Mouse (Mus musculus) hindbrain, embryonic 14.5 days (tissue): ENCODE results near the gene Enox1. TPM values are rescaled to one million over a fixed set of nuclear protein-coding genes. Genes with fewer than 3 reads are reported as not detected.
A peak's percentile ranks its signal among the peaks of the same experiment; 100 is the strongest.

Source experiments
- ATAC-seq: fragments of 200-750 bp; cut with Nextera tagmentation; 2 replicates; pipeline ENCODE4 v1.8.0; 2017; ENCODE audit warnings: moderate number of reproducible peaks, mild to moderate bottlenecking, moderate TSS enrichment, moderate library complexity; ENCODE audit not compliant: low FRiP score
- DNase-seq: peaks from one replicate; pipeline ENCODE4 v3.0.0-alpha.2; 2015; ENCODE audit warnings: low spot score
- H3K27ac ChIP-seq: fragments of 300-500 bp; sonication (generic); 2 replicates; pipeline ENCODE4 v1.5.1; 2014; ENCODE audit warnings: mild to moderate bottlenecking, moderate library complexity
- H3K27me3 ChIP-seq: fragments of 300-500 bp; sonication (generic); 2 replicates; pipeline ENCODE4 v1.6.1; 2014; ENCODE audit warnings: mild to moderate bottlenecking, low read length, mixed read lengths; ENCODE audit not compliant: control insufficient read depth, insufficient read depth
- H3K36me3 ChIP-seq: fragments of 300-500 bp; sonication (generic); replicated peaks from 2 replicates; pipeline ENCODE4 v1.6.1; 2014; ENCODE audit not compliant: control insufficient read depth, insufficient read depth
- H3K4me1 ChIP-seq: fragments of 300-500 bp; sonication (generic); replicated peaks from 2 replicates; pipeline ENCODE4 v1.6.1; 2014; ENCODE audit warnings: antibody characterized with exemption, low read length, mixed read lengths; ENCODE audit not compliant: control insufficient read depth, insufficient read depth
- H3K4me2 ChIP-seq: fragments of 300-500 bp; sonication (generic); replicated peaks from 2 replicates; pipeline ENCODE4 v1.6.1; 2014; ENCODE audit warnings: mild to moderate bottlenecking, moderate library complexity
- H3K4me3 ChIP-seq: fragments of 300-500 bp; sonication (generic); replicated peaks from 2 replicates; pipeline ENCODE4 v1.5.1; 2014; ENCODE audit warnings: mild to moderate bottlenecking, low read length
- H3K9ac ChIP-seq: fragments of 300-500 bp; sonication (generic); 2 replicates; pipeline ENCODE4 v1.6.1; 2014
- H3K9me3 ChIP-seq: fragments of 300-500 bp; sonication (generic); 2 replicates; pipeline ENCODE4 v1.6.1; 2016; ENCODE audit warnings: low read length; ENCODE audit not compliant: control insufficient read depth
- WGBS: fragments of 180-500 bp; shearing (Covaris S2); extraction: QIAGEN DNeasy Blood & Tissue Kit; methylation state at CpG from one replicate; pipeline ENCODE4 v1.1.7; 2014; 5-methylcytosine and 5-hydroxymethylcytosine counted together
- polyA plus RNA-seq: library from polyadenylated mRNA; unstranded; fragments of >200 nt; fragmentation: Nextera tagmentation; extraction: Ambion mirVana; gene quantifications from 2 replicates; pipeline ENCODE4 v1.2.1, GENCODE M21; 2014

The Enox1 gene
- polyA plus RNA-seq, 1 experiment from 2014 or later: 30.2 TPM

DNA sequence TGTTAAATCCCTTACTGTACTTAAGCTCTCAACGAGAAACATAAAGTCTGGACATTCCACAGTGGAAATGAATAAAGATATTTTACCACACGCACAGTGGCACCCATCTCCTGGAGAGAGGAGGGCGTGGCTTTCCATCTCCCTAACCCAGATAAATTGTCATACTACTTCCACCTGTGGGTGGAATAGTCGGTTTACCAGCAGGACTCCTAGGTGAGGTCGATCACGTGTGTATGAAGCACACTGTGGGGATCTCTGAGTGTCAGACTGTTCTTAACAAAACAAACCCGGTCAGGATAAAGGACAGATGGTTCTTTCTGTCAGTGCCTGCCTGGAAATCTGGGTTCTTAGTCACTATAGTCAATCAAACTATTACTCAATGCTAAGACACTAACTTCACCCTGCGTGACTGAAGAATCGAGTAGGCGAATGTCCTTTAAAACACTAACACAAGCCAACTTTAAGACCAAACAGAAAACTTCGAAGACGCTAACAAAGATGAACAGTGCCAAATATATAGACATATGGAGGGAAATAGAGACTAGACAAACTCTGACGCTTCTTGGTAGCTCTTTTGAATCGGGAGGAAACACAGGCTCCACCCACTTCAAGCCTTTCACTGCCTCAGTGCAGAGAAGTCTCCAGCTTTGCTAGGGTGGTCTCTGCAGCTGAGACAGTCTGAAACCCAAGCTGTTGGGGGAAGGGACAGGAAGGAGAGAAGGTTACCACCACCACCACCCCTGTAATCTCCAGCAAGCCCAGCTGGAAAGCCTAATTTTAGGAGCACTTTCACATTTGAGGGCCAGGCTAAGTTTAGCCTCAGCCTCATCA lies 423.8 kb downstream of the Enox1 start:
- WGBS: 70% methylated on average over 14 of the region's 14 CpGs
- no peaks in the 10 kb centered on the region for H3K9me3 ChIP-seq

GRCm38 (mm10) chr14:77580937-77581270 lies 424.3 kb downstream of the Enox1 start:
- H3K27me3 ChIP-seq: no peaks in the 10 kb centered on the region
- no peak overlapping the region for H3K9ac ChIP-seq
- no peak overlapping the region for H3K4me3 ChIP-seq
- 66% methylated on average over 5 of the region's 5 CpGs for WGBS
- no peak overlapping the region for H3K27ac ChIP-seq
- H3K36me3 ChIP-seq: no peaks in the 10 kb centered on the region
- H3K9me3 ChIP-seq: no peaks in the 10 kb centered on the region
- H3K4me1 ChIP-seq: peaks cover 15% of the 10 kb centered on the region; the same call in 1 of the 2 replicates
- no peak for ATAC-seq
- no peak overlapping the region for H3K4me2 ChIP-seq
- no peak for DNase-seq

More for the DNA sequence above, 423.8 kb downstream of the Enox1 start:
- no peaks in the 10 kb centered on the region for H3K36me3 ChIP-seq
- H3K4me1 ChIP-seq: peaks cover 9% of the 10 kb centered on the region; the same call in 1 of the 2 replicates
- DNase-seq (no peak), ATAC-seq (no peak)
- no peak overlapping the region for H3K9ac ChIP-seq
- H3K27me3 ChIP-seq: no peaks in the 10 kb centered on the region
- H3K4me3 ChIP-seq: no peak overlapping the region
- H3K27ac ChIP-seq: no peak overlapping the region
- no peak overlapping the region for H3K4me2 ChIP-seq

DNA sequence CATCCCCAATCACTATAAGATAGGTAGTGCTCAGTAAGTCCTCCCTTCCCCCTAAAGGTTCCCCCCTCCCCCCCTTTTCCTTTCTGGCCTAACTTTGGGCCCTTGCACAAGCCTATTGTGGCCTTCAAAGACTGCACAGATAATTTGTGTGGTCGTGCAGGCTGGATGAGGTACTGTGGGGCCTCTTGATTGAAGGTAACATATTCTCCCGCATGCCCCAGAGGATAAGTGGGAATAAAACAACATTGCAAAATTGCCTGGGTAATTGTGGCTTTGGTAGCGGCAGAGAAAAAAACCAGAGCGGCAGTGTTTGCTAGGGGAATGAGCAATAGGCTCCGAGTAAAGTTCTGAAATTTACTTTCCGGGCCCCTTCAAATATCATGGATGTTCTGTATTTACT lies 425.1 kb downstream of the Enox1 start:
- ATAC-seq (no peak), DNase-seq (no peak)
- Histone ChIP-seq H3K9ac (no peak overlapping the region), H3K9me3 (no peaks in the 10 kb centered on the region), H3K4me3 (no peak overlapping the region), H3K27ac (no peak overlapping the region), H3K4me2 (no peak overlapping the region), H3K27me3 (no peaks in the 10 kb centered on the region), H3K36me3 (no peaks in the 10 kb centered on the region), H3K4me1 (peaks cover 15% of the 10 kb centered on the region; the same call in 1 of the 2 replicates)
- 66% methylated on average over 6 of the region's 6 CpGs for WGBS

GRCm38 (mm10) chr14:77584426-77584825 lies 427.9 kb downstream of the Enox1 start:
- no peak for DNase-seq

DNA sequence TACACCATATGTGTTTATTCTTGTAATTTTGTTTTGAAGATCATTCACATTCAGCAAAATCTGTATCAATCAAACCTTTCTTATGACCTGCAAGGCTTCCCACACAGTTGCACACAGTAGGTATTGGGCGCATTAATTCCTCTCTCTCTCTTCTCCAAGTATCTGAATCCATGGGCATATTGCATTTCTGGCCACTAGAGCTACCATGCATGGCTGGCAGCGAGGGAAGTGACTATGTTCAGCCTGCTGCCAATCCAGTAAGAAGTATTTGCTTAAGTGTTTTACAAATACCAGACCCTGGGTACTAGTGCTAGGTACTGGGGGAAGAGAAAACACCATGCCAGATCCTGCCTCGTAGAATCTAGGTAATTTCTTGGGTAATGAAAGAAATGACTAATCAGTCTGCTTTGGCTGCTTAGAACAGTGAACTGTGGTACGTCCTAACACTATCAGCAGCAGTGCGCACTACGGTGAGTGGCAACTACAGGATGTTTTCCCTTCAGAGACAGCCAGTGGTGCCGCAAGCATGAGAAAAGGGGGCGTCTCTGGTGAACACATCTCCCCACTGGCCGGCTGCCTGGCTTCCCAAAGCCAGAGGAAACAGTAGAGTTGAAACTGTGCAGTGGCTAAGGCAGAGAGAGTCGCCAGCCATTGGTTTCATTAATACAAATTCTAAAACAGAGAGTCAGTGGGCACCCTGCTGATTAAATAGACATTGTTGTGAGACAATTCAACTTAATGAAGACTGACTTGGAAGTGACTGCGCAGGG lies 428.7 kb downstream of the Enox1 start:
- Histone ChIP-seq H3K4me3 (no peak overlapping the region), H3K4me2 (no peak overlapping the region), H3K9ac (no peak overlapping the region), H3K9me3 (no peaks in the 10 kb centered on the region), H3K36me3 (no peaks in the 10 kb centered on the region), H3K4me1 (peaks cover 15% of the 10 kb centered on the region; the same call in 1 of the 2 replicates), H3K27me3 (no peaks in the 10 kb centered on the region), H3K27ac (no peak overlapping the region)
- no peak for ATAC-seq
- WGBS: 68% methylated on average over 11 of the region's 11 CpGs
- no peak for DNase-seq

More at GRCm38 (mm10) chr14:77584426-77584825, 427.9 kb downstream of the Enox1 start:
- Histone ChIP-seq H3K4me3 (no peak overlapping the region), H3K9ac (no peak overlapping the region), H3K4me2 (no peak overlapping the region), H3K4me1 (peaks cover 15% of the 10 kb centered on the region; the same call in 1 of the 2 replicates), H3K27me3 (no peaks in the 10 kb centered on the region), H3K27ac (no peak overlapping the region), H3K9me3 (no peaks in the 10 kb centered on the region), H3K36me3 (no peaks in the 10 kb centered on the region)
- no peak for ATAC-seq
- WGBS: 71% methylated on average over 5 of the region's 5 CpGs

DNA sequence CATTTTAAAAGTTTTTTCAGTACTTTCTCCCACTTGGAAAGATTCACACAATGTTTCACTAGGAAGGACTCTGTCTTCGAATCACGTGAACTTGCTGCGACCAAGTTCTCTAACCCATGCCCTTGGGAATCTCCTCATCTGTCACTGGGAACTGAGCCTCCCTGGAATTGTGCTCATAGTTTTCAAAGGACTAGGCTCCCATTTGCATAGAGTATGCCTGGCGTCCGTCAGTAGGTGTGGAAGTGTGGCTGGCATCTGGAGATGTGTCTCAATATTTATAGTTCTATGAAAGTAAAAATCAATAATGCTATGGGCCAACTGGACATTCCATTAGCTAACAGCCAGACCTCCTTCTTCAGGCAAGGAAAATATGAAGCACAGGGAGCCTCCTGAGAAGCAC lies 429.5 kb downstream of the Enox1 start:
- no peaks in the 10 kb centered on the region for H3K9me3 ChIP-seq
- ATAC-seq (no peak), DNase-seq (no peak)
- H3K4me2 ChIP-seq: no peak overlapping the region
- no peak overlapping the region for H3K9ac ChIP-seq
- H3K27me3 ChIP-seq: no peaks in the 10 kb centered on the region
- H3K4me1 ChIP-seq: peaks cover 15% of the 10 kb centered on the region; the same call in 1 of the 2 replicates
- no peak overlapping the region for H3K27ac ChIP-seq
- no peak overlapping the region for H3K4me3 ChIP-seq
- 70% methylated on average over 5 of the region's 5 CpGs for WGBS
- no peaks in the 10 kb centered on the region for H3K36me3 ChIP-seq

- Histone ChIP-seq H3K4me1 (peaks cover 15% of the 10 kb centered on the region; the same call in 1 of the 2 replicates), H3K4me2 (no peak overlapping the region), H3K9ac (no peak overlapping the region), H3K36me3 (no peaks in the 10 kb centered on the region), H3K9me3 (no peaks in the 10 kb centered on the region), H3K27me3 (no peaks in the 10 kb centered on the region), H3K27ac (no peak overlapping the region), H3K4me3 (no peak overlapping the region)
- DNase-seq: no peak
- no peak for ATAC-seq
- 87% methylated on average over 5 of the region's 5 CpGs for WGBS
Observed at GRCm38 (mm10) chr14:77587182-77587581, 430.6 kb downstream of the Enox1 start.

DNA sequence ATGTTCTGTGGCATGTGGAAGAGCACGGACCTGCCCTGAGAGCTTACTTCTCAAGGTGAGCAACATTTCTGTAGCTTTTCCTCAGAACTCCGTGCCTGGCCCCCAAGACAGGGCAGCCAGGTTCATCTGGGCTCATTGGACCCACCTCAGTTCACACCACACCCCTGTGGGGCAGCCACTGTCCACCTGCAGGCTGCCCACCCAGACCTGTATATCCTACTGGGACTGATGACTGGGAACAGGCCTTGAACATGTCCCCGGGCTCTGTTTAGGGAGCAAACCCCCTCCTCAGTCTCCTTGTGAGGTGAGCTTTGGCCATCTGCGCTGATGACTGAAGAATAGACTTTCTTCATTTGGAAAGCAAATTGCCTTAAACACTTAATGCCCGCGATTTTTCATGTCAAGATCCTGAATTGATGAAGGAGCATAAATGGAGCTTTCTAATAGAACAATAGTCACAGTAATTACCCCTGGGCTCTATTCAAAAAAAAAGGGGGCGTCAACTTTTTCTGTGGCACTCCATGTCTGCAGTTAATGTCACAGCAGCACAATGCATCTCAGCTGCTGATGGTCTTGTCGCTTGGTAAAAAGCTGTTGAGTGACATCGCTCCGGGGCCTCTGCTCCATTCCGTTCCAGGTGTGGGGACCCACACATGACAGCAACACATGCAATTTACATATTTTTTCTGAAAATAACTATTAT lies 436.7 kb downstream of the Enox1 start:
- H3K36me3 ChIP-seq: 0 out of 2 replicates have a peak, but pooled peaks cover 2% of the 10 kb centered on the region
- no peak overlapping the region for H3K4me3 ChIP-seq
- H3K9ac ChIP-seq: no peak overlapping the region
- WGBS: 34% methylated on average over 11 of the region's 11 CpGs
- peak; percentile 40 for DNase-seq
- no peak for ATAC-seq
- H3K27ac ChIP-seq: 0 out of 2 replicates have a peak overlapping the region, but pooled peaks have one; percentile 12
- no peaks in the 10 kb centered on the region for H3K27me3 ChIP-seq
- H3K4me2 ChIP-seq: no peak overlapping the region
- H3K9me3 ChIP-seq: no peaks in the 10 kb centered on the region
- peaks cover 14% of the 10 kb centered on the region for H3K4me1 ChIP-seq
